Mouse (Mus musculus): ENCODE results near the gene Tmc5. TPM values are rescaled to one million over a fixed set of nuclear protein-coding genes. Genes with fewer than 3 reads are reported as not detected.

The Tmc5 gene
- polyA plus RNA-seq, 1 experiment: not detected

GRCm38 (mm10) chr7:118572039-118572438, 25.1 kb upstream of the Tmc5 start:
- Histone ChIP-seq H3ac (ENCODE audit: control insufficient read depth, insufficient read length) (no peak overlapping the region), H3K36me3 (ENCODE audit: control insufficient read depth, insufficient read depth) (no peaks in the 10 kb centered on the region), H3K4me3 (no peak overlapping the region), H3K79me2 (ENCODE audit: control insufficient read depth, insufficient read depth) (no peaks in the 10 kb centered on the region), H3K27me3 (ENCODE audit: control insufficient read depth, insufficient read depth, insufficient read length) (no peaks in the 10 kb centered on the region), H3K4me2 (ENCODE audit: low read depth) (no peak overlapping the region)
- TF ChIP-seq SRF (IDR thresholded peaks at IDR 0.05; ENCODE audit: control insufficient read depth, insufficient read length, low read depth): no peak

GRCm38 (mm10) chr7:118578269-118578668, 18.8 kb upstream of the Tmc5 start:
- Histone ChIP-seq H3ac (ENCODE audit: control insufficient read depth, insufficient read length) (no peak overlapping the region), H3K4me3 (no peak overlapping the region), H3K36me3 (ENCODE audit: control insufficient read depth, insufficient read depth) (no peaks in the 10 kb centered on the region), H3K27me3 (ENCODE audit: control insufficient read depth, insufficient read depth, insufficient read length) (no peaks in the 10 kb centered on the region), H3K79me2 (ENCODE audit: control insufficient read depth, insufficient read depth) (no peaks in the 10 kb centered on the region), H3K4me2 (ENCODE audit: low read depth) (no peak overlapping the region)
- TF ChIP-seq E2F4 (IDR thresholded peaks at IDR 0.05; ENCODE audit: insufficient read depth) (no peak), POLR2AphosphoS2 (IDR thresholded peaks at IDR 0.05; ENCODE audit: insufficient read length, low read depth) (no peak), REST (IDR thresholded peaks at IDR 0.05; ENCODE audit: insufficient read depth, insufficient read length) (no peak), TCF12 (IDR thresholded peaks at IDR 0.05; ENCODE audit: insufficient read depth, poor library complexity, severe bottlenecking) (no peak), CEBPB (IDR thresholded peaks at IDR 0.05; ENCODE audit: insufficient read depth, poor library complexity, severe bottlenecking) (no peak), MYOG (IDR thresholded peaks at IDR 0.05; ENCODE audit: control insufficient read depth in 1 of 3, insufficient read depth in 1 of 3, insufficient read length in 2 of 3, low read depth in 2 of 3) (no peak), TCF3 (IDR thresholded peaks at IDR 0.05; ENCODE audit: insufficient read length, low read depth) (no peak), SRF (IDR thresholded peaks at IDR 0.05; ENCODE audit: control insufficient read depth, insufficient read length, low read depth) (no peak), MYOD1 (IDR thresholded peaks at IDR 0.05; ENCODE audit: control insufficient read depth in 1 of 3, insufficient read length in 2 of 3, low read depth in 2 of 3) (no peak), POLR2A (IDR thresholded peaks at IDR 0.05; ENCODE audit: insufficient read length, low read depth) (no peak), USF1 (IDR thresholded peaks at IDR 0.05; ENCODE audit: low read depth) (no peak), MAX (IDR thresholded peaks at IDR 0.05; ENCODE audit: low read depth) (no peak)

GRCm38 (mm10) chr7:118579938-118580337, 17.2 kb upstream of the Tmc5 start:
- Histone ChIP-seq H3K79me2 (ENCODE audit: control insufficient read depth, insufficient read depth) (no peaks in the 10 kb centered on the region), H3K4me3 (no peak overlapping the region), H3K36me3 (ENCODE audit: control insufficient read depth, insufficient read depth) (no peaks in the 10 kb centered on the region), H3K4me2 (ENCODE audit: low read depth) (no peak overlapping the region), H3ac (ENCODE audit: control insufficient read depth, insufficient read length) (no peak overlapping the region), H3K27me3 (ENCODE audit: control insufficient read depth, insufficient read depth, insufficient read length) (peaks cover 10% of the 10 kb centered on the region)
- no peak for TF ChIP-seq TCF12 (IDR thresholded peaks at IDR 0.05; ENCODE audit: insufficient read depth, poor library complexity, severe bottlenecking)
- no peak for TF ChIP-seq USF1 (IDR thresholded peaks at IDR 0.05; ENCODE audit: low read depth)
- TF ChIP-seq POLR2AphosphoS2 (IDR thresholded peaks at IDR 0.05; ENCODE audit: insufficient read length, low read depth): no peak

- H3ac ChIP-seq (ENCODE audit: control insufficient read depth, insufficient read length): no peak overlapping the region
- no peak overlapping the region for H3K4me3 ChIP-seq
- no peaks in the 10 kb centered on the region for H3K79me2 ChIP-seq (ENCODE audit: control insufficient read depth, insufficient read depth)
- no peak overlapping the region for H3K4me2 ChIP-seq (ENCODE audit: low read depth)
- no peaks in the 10 kb centered on the region for H3K36me3 ChIP-seq (ENCODE audit: control insufficient read depth, insufficient read depth)
- H3K27me3 ChIP-seq (ENCODE audit: control insufficient read depth, insufficient read depth, insufficient read length): peaks cover 11% of the 10 kb centered on the region
- TF ChIP-seq USF1 (IDR thresholded peaks at IDR 0.05; ENCODE audit: low read depth): no peak
Observed at GRCm38 (mm10) chr7:118583821-118584220, 13.3 kb upstream of the Tmc5 start.

- Histone ChIP-seq H3K4me2 (ENCODE audit: low read depth) (no peak within 1 kb of the TSS), H3K36me3 (ENCODE audit: control insufficient read depth, insufficient read depth) (no peaks in the 10 kb centered on the region), H3K27me3 (ENCODE audit: control insufficient read depth, insufficient read depth, insufficient read length) (peaks cover 11% of the 10 kb centered on the region), H3K4me3 (no peak within 1 kb of the TSS), H3ac (ENCODE audit: control insufficient read depth, insufficient read length) (no peak within 1 kb of the TSS), H3K79me2 (ENCODE audit: control insufficient read depth, insufficient read depth) (no peaks in the 10 kb centered on the region)
- TF ChIP-seq E2F4 (IDR thresholded peaks at IDR 0.05; ENCODE audit: insufficient read depth) (no peak), SRF (IDR thresholded peaks at IDR 0.05; ENCODE audit: control insufficient read depth, insufficient read length, low read depth) (no peak), MAX (IDR thresholded peaks at IDR 0.05; ENCODE audit: low read depth) (no peak)
Observed at GRCm38 (mm10) chr7:118584257-118584907, 12.7 kb upstream of the Tmc5 start, which contains the start of gene Tmc7. Gene Tmc7, minus strand, starts transcription at chr7:118584736.

- peaks cover 11% of the 10 kb centered on the region for H3K27me3 ChIP-seq (ENCODE audit: control insufficient read depth, insufficient read depth, insufficient read length)
- H3K4me2 ChIP-seq (ENCODE audit: low read depth): no peak overlapping the region
- TF ChIP-seq MAX (IDR thresholded peaks at IDR 0.05; ENCODE audit: low read depth) (no peak), CEBPB (IDR thresholded peaks at IDR 0.05; ENCODE audit: insufficient read depth, poor library complexity, severe bottlenecking) (no peak), REST (IDR thresholded peaks at IDR 0.05; ENCODE audit: insufficient read depth, insufficient read length) (no peak), POLR2A (IDR thresholded peaks at IDR 0.05; ENCODE audit: insufficient read length, low read depth) (no peak), E2F4 (IDR thresholded peaks at IDR 0.05; ENCODE audit: insufficient read depth) (no peak), USF1 (IDR thresholded peaks at IDR 0.05; ENCODE audit: low read depth) (no peak), TCF3 (IDR thresholded peaks at IDR 0.05; ENCODE audit: insufficient read length, low read depth) (no peak), MYOD1 (IDR thresholded peaks at IDR 0.05; ENCODE audit: control insufficient read depth in 1 of 3, insufficient read length in 2 of 3, low read depth in 2 of 3) (no peak), POLR2AphosphoS2 (IDR thresholded peaks at IDR 0.05; ENCODE audit: insufficient read length, low read depth) (no peak), TCF12 (IDR thresholded peaks at IDR 0.05; ENCODE audit: insufficient read depth, poor library complexity, severe bottlenecking) (no peak)
- H3ac ChIP-seq (ENCODE audit: control insufficient read depth, insufficient read length): no peak overlapping the region
- H3K36me3 ChIP-seq (ENCODE audit: control insufficient read depth, insufficient read depth): no peaks in the 10 kb centered on the region
- no peaks in the 10 kb centered on the region for H3K79me2 ChIP-seq (ENCODE audit: control insufficient read depth, insufficient read depth)
- no peak overlapping the region for H3K4me3 ChIP-seq
Observed at GRCm38 (mm10) chr7:118584926-118585325, 12.2 kb upstream of the Tmc5 start.
